Mouse (Mus musculus) kidney, postnatal 4 days (tissue): ENCODE measurements at regions not wholly inside any gene's neighbourhood (a gene's known extent, or its start where the extent isn't known, plus 50 kb on each side); places are given as distances from the start of the nearest gene placed in this dataset.

Experiments used
- DNase-seq, 2 experiments: peaks; one replicate each; pipeline ENCODE4 v3.0.0; 2021; ENCODE audit warnings: mixed read lengths in 2 of 2

DNA sequence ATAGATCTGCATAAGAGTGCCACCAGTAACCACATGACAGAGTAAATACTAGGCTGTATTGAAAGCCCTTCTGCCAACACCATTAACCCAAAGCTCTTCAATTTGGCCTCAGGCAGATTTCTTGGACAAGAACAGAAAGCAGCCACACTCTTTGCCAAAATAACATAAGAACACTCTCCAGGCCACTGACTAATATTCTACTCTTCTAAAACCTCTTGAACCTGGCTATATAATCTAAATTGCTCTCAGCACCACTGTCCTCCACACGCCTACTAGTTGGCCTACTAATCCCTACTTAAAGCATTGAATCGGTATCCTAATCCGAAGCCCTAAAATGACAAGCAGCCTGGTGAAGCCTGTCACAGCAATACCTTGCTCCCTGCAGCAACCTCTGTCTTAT lies 467.5 kb downstream of the 1700129C05Rik start:
- no peak for DNase-seq

DNA sequence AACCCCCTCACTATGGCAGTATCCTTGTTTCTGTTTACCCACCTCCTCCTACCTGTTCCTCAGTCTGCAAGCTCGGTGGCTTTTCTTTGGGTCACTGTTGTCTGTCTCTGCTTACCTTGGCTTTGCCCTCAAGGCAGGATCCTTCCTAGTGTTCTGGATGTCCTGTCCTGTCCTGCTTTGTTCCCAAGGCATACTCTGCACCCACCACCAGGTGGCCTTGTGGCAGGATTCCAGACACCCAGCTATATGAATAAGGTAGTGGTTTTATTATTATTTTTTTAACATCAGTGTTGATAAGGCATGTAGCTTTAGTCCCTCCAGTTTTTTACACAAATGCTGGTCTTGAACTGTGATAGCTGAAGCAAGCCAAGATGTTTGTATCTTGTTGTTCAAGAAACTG lies 478.7 kb downstream of the 1700129C05Rik start:
- peak; percentile 43 to 46 for DNase-seq

DNA sequence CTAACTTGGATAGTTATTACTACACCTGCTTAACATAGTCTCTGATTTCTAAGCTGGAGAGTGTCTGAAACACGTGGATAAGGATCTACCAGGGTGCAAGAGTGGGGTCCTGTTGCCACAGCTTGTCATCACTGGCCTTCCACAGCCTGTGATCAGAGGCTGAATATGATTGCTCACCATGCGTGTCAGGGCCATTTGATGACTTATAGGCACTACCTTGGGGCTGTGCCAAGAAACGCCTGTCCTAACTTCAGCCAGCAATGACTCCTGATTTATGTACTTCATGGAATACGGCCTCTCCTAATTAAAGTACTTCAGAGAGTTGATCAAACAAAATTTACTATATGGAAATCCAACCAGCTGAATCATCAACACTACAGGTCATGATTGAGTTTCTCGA lies 480.1 kb downstream of the 1700129C05Rik start:
- DNase-seq: no peak

DNA sequence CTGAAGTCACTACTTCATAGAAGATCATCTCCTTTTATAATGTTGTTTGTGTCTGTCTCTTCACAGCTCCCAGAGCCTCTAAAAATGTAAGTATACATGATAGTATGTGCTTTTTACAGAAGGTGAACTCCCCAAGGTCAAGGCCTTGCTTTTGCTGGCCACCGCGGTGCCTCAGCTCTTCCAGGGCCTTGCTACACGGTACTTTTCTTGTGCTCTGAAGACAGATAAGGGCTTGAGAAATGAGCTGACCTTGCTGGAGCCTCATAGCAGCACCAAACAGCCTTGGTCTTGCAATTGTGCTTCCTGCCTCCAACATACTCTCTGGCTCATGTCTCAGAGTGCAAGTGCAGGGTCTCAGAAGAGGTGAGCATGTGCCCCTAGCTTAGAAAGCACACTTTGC lies 481.3 kb downstream of the 1700129C05Rik start:
- no peak for DNase-seq

DNA sequence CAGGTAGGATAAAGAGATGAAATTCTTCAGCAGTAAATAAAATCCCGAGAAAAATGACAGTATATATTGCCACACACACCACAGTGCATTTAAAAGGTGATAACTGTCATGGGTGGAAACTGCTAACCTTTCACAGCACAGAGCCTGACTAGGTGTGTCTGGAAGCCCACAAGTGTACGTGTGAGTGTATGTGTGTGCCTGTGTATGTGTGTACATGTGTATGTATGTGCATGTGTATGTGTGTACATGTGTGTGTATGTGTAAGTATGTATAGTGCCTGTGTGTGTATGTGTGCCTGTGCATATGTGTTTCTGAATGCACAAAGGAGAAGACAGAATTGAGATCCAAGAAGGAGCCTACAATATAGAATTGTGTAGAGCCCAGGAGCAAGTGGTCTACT lies 485.4 kb downstream of the 1700129C05Rik start:
- DNase-seq: no peak

DNA sequence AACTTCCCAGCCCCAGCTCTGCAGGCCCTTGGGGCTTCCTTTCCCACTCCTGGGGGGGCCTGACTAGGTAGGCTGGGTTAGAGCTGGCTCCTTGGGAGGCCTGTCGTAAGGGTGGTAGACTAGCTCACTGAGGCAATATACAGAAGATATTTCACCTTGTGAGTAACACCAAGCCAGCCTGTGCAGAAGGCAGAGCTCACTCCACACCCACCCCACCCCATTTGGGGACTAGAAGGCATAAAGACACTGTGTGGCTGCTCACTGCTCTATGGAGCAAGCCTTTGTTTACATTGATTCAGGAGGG lies 485.8 kb downstream of the 1700129C05Rik start:
- peak in 1 of 2 experiments; percentile 16 for DNase-seq

DNA sequence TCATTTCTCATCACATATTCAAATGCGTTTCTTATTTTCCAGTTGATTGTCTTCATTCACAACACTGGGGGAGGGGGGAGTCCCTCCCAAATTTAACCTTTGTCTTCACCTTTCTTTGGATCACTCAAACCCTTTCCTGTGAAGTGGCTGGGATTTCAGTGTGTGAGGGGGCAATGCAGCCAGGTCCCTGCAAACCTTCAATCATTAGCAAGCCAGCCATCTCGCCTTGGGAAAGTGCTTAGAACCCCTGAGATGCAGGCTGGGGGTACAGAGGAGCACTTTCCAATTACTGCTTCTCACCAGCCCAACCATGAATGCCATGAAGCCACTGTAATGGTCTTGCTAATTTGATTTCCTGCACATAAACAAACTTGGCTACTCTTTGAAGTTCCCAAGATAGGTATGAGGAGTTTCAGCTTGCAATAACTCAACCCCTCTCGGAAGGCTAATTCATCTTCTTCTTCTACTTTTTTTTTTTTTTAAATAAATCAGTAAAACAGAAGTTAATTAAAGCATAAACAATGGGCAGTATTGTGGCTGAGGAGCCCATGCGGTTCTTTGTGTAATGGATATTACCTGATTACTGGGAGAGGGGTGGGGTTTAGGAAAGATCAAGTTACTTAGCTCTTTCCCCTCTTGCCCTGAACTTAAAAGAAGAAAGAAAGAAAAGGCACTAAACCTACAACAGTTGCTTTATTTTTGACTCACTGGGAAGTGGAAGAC lies 486.3 kb downstream of the 1700129C05Rik start:
- peak in 1 of 2 experiments; percentile 22 for DNase-seq

DNA sequence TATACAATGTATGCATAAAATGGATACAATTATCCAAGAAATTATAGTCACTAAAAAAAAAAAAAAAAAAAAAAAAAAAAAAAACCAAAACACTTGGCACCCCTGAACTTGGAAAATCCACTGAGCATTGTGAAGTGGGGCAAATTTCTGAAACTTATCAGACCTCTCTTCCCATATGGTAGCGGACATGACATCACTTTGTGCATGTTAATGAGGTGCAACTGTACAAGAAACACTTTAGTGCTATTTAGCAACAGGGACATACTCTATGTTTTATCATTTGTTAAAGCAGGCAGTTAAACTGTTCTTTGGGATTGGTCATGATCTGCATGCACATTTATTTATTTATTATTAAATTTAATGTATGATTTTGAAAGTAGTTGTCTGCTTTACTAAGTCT lies 489.7 kb downstream of the 1700129C05Rik start:
- no peak for DNase-seq

DNA sequence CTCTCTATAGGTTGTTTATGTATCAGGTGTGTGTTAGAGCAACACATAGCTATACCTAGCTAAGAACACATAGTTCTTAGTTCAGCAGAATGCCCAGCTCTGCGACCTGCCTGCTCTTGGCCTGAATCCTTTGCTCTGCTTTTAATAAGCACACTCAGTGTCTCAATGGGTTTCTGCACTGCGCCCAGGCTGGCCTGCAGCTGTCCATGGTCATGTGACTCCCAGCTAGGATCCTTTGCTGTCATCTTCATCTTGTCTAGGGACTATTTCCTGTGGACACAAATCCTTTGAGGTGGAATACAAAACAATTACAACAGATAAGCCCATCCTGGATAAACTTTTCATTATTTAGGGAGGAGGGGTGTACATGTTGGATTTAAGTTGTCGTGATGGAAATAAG lies 490.7 kb downstream of the 1700129C05Rik start:
- no peak for DNase-seq

DNA sequence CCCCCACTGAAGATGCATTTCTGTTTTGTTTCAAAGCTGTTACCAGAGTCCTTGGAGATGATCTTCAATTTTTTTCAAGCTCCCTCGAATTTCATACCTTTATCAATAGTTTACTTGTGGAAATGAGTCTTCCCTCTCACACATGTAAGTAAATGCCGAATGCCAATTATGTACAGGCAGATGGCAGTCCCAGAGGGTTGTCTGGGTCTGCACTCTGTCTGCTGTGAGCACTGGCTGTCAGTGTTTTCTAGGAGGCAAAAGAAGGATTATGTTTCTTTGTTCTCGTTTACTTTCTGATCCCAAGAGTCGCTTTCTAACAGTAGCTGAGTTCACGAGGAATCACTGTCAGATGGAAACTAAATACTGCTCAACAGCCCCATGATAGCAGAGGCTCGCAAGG lies 491.5 kb downstream of the 1700129C05Rik start:
- DNase-seq: no peak

DNA sequence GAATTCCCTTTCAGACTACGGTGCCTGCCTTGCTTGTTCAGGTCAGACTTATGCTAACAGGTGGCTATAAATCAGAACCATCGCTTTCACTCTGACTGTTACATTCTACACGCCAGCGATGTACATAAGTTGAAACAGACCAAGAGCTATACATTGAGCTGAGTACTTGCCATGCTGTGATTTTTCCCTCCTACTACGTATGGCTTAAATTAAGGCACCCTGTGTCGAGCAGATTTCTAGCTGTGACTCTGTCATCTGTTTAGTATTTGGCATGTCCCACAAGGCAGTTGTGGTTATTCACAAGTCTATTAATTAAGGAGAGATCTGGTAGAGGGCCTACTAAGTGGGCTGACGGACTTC lies 504.4 kb downstream of the 1700129C05Rik start:
- DNase-seq: no peak

DNA sequence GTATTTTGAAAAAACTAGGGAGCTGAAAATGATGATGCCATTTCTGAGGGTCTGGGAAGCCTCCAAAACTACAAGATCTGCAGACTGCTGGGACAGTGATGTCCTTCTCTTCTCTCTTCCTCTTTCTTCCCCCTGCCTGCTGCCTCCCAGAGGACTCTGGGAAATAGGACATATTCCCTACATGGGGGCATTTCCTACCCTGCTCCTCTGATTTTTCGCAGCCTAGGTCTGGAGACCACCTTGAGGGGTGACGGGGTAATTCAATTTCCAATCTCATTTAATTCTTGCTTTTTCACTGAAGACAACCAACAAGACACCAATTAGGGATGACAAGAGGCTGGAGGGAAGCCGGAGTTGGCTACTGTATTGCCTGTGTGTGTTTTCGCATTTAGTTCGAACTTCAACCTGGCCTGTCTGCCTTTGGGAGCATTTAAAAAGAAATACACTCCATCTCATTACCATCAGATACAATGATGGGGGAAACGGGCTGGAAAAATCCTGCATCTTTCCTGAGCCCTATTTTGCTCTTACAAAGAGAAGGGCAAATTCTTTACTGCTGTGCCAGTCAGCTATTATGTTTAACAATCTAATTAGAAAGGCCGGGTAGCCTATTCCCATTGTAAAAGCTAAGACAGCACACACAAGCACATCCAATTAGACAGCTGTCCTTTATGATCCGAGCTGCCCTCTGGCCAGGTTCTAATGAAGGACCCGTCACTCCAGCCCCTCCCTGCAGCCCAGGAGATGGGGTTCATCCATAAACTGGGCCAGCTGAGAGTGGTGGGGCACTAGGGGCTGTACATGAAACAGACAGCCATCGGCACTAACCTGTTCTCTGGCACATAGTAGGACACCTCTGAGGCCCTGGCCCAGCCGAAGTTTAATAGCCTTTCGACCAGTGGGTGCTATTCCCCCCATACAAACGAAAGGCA lies 505.0 kb downstream of the 1700129C05Rik start:
- DNase-seq: no peak

DNA sequence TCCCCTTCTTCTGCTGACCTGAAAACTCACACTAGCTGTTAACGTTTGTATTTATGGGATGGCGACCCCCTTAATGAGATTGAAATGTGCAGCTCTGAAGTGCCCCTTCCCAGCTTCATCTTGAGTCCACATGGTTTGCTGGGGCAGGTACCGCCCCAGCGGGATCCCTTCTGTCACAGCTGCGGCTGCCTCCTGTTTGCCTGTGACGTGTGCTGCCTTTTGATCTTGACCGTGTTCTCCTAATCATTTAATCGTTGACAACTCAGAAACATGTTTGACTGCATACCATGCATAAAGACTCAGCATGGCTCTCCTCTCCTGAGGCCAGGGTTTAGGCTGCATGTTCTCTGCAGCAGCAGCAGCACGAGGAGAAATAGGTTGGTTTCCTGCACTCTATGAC lies 511.5 kb downstream of the 1700129C05Rik start:
- peak in 1 of 2 experiments; percentile 24 for DNase-seq

DNA sequence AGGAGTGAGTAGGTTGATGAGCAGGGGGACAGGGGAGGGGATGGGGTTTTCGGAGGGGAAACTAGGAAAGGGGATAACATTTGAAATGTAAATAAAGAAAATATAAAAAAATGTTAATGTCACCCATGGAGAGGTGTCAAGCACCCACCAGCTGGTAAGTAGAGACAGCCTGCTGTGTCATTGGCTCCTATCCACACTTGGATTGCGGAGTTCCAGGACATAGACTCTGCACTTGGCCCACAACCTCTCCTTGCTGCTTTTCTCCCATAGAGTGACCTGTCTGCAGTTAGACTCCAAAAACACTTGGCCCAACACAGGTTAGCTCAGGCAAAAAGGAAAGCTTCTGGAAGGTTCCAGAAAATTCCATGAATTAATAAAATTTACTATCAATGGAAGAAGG lies 514.4 kb downstream of the 1700129C05Rik start:
- no peak for DNase-seq

DNA sequence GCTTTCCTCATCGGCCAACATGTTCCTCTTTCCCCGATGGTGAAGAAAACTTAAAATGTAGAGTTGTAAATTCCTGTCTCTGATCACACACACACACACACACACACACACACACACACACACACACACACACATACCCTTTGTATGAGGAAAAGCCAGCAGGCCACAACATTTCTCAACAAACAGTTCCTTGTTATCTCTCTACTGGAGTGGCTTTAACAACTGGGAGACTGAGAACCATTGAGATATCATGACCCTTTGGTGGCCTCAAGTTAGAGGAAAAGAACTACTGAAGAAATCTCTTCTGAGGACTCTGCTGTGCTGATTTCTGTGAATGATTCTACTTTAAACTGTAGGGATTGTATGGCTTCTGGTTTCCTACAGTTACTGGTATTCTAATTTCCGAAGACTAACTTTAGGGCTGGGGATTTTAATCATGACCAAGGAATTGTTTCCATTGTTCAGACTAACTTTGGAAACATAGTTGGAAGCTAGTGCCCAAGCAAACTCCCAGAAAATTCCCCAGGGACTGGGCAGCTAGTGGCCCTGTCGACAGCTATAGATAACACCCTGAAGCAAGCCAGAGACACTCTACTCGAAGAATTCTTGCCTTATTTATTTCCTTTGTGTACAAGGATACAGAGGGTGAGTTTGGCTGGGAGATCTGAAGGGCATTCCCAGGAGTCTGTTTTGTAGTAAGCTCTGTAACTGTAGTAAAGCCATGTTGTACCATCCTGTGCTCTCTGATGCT lies 516.0 kb downstream of the 1700129C05Rik start:
- no peak for DNase-seq

DNA sequence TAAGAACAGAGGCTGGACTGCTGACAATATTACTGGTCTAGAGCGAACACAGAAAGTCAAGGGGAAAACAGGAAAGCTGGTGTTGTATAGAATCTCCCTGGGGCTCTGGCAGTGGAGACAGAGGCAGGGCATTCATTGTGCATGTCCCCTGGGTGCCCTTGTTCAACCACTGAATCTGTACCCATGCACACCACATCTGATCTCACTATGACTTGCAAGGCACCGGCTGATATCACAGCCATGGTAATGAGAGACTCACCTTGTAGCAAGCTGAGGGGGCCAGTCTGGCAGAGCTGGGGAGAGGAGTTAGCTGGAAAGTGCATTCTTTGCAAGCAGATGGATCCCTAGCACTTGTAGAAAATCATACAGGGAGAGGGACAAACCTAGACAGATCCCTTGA lies 522.5 kb downstream of the 1700129C05Rik start:
- no peak for DNase-seq

DNA sequence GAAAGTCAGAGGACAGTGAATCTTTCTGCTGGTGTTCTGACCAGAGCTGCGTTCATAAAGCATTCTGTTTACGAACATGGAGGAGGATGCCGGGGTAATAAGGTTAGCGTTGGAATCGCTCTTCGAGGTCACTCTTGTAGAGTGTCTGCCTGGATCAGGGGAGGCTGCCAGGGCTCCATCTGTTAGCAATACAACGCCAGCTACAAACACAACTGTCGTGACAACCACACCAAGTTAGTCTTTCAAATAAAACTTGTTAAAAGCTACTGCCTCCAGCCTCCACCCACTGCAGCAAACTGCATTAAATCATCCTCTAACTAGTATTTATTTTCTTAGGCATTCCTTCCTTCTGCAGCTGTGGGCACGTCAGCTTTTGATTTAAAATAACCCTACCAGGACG lies 525.0 kb downstream of the 1700129C05Rik start:
- peak; percentile 65 to 74 for DNase-seq

DNA sequence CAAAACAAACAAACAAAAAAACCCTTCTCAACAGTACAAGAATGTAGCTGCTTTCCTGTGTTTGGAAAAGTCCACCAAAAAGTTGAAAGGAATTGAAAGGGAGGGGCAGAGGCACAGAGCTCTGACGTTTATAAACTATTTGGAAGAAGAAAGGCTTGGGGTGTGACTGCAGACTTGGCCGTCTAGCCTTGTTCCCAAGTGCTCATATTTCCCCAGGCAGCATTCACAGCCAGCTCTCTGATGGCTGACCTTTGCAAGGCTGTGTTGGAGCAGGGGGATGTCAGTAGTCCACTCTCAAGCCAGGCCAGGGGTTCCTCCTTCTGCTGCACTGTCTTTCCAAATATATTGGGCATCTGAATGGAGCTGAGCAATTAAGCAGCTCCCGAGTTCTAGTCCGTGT lies 534.5 kb downstream of the 1700129C05Rik start:
- no peak for DNase-seq

DNA sequence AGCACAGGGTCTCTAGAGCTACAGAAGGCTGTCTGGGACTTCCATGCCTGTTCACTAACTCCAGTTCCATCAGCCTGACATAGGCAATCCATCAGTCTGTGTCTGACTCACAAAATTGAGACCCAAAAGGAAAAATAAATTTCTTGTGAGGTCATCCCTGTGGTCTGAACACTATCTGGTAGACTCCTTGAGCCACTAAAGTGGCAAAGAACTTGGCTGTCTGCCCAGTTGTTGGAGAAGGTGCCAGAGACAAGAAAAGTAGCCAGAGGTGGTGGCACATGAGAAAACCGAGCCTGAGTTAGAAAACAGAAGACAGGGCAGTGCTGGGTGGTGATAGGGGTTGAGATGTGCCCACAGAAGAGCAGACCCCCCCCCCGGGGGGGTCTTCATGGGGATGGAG lies 535.0 kb downstream of the 1700129C05Rik start:
- no peak for DNase-seq

DNA sequence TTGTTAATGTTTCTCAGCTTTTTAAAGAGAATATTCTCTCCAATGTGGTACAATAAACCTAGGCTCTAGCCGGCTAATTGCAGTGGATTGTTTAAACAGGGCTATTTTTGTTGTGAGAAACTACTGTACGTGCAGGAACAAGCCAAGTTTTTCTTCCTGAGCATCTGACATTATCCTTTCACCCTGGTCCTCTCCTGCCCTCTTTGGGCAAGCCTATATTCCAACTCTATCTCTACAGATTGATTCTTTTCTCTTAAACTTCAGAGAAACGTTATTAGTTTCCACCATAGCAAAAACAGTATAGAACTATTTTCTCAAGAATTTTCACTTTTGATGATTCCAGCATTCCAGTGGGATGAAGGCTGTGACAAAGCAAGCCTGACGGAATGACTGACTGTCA lies 535.2 kb downstream of the Fgf9 start:
- no peak for DNase-seq

DNA sequence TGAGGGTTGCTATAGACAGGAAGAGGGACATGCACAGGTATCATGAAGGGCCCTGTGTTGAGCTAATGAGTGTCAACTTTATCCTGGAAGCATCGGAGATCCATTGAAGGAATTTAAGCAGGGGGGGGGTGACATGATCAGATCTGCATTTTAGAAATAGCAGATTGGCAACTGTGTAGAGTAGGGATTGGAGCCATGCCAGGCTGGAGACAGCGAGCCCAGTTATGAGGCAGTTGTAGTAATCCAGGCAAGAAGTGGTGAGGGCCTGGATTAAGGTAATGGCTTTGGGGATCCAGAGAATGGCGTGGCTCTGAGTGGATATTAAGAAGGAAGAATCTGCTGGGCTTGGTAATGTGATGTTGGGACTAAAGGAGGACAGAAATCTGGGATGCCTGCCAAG lies 528.5 kb downstream of the Fgf9 start:
- no peak for DNase-seq

DNA sequence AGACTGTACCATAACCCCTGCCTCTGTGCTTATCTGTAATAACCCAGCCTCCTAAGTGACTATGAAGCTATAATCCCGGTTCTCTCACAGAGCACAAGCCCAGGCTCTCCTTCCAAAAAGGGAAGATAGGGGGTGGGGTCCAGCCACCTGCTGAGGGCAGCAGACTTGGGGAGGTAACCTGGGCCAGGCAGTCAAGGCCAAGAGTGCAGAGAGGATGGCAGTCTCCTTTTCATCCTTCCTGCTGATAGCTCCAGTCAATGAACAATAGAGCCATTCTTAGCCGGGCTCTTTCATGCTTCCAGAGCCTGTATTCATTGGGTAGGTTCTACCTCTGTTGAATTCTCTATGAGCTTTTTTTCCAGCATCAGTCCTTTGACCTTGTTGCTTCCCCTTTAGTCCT lies 527.5 kb downstream of the Fgf9 start:
- no peak for DNase-seq

DNA sequence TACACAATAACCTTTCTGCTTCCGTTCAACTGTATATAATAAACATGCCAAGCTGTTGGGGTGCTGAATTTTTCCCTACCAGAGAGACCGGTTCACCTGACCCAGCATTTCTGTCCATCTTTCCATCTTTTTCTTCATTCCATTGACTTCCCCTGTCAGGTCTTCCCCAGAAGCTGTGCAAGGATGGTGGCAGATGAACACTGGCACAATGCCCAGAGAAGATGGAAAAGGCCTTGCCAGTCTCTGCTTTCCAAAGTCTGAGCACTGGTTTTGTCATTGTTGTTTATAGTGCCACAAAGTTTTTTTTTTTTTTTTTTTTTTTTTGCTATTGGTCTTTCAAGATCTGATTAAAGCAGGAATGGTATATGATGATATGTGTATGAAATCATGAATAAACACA lies 526.6 kb downstream of the Fgf9 start:
- no peak for DNase-seq

DNA sequence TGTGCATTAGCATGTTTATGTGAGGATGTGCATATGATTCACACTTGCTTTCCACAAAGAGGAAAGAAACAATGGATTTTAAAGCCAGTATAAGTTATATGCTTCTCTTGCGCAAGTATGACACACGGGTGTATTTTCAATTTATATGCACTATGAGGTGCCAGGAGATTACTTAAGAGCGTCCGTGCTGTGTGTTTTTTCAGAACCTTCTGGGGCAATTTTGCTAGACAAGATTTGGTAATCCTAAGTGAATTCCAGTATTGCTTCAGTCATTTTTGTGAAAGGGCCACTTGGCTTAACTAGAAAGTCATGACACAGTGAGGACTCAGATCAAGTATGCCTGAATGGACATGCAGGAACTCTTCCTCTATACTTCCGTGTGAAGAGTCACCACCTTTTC lies 511.5 kb downstream of the Fgf9 start:
- DNase-seq: no peak
